16 mouse cellular contexts compared by ENCODE assay signal in genomic region chr11:57465844-57466243, GRCm38 (mm10).
"Had no signal": no experiment of that assay in that cellular context is flagged by ENCODE, and none has a peak within 500 bp of the region (broad histone marks: within the 10 kb centered on the region; RNA-seq: fewer than 3 reads in every experiment).

No protein-coding gene starts in this region.

- H3K27me3 ChIP-seq: neural tube, embryonic 13.5 days; neural tube, embryonic 15.5 days; stomach, embryonic 15.5 days had no signal

- H3K4me3 ChIP-seq: neural tube, embryonic 13.5 days; neural tube, embryonic 15.5 days; stomach, embryonic 15.5 days had no signal

- H3K9me3 ChIP-seq: neural tube, embryonic 13.5 days; neural tube, embryonic 15.5 days; stomach, embryonic 15.5 days had no signal

- H3K27ac ChIP-seq: neural tube, embryonic 13.5 days; neural tube, embryonic 15.5 days; stomach, embryonic 15.5 days; stomach, postnatal 0 days had no signal

- H3K36me3 ChIP-seq: neural tube, embryonic 13.5 days; neural tube, embryonic 15.5 days; stomach, embryonic 15.5 days had no signal

- H3K4me2 ChIP-seq: neural tube, embryonic 13.5 days; neural tube, embryonic 15.5 days; stomach, embryonic 15.5 days had no signal

- DNase-seq: retina, postnatal 1 day; right cerebral cortex, adult 18-20 months; right cerebral cortex, postnatal 14 days; right cerebral cortex, postnatal 25 days; right cerebral cortex, postnatal 4 days; spleen, adult 18-20 months; thymus, adult 18-20 months; thymus, adult 2 months; thymus, postnatal 14 days; thymus, postnatal 25 days; thymus, postnatal 36 days; thymus, postnatal 4 days had no signal

- H3K4me1 ChIP-seq: stomach, embryonic 15.5 days had no signal

- H3K9ac ChIP-seq: neural tube, embryonic 13.5 days; neural tube, embryonic 15.5 days; stomach, embryonic 15.5 days had no signal
